Mouse (Mus musculus) intestine, embryonic 14.5 days (tissue): ENCODE results near the gene Atp1a1. TPM values are rescaled to one million over a fixed set of nuclear protein-coding genes. Genes with fewer than 3 reads are reported as not detected.
A peak's percentile ranks its signal among the peaks of the same experiment; 100 is the strongest.

Source experiments
- ATAC-seq: fragments of 200-750 bp; cut with Nextera tagmentation; replicated peaks from 2 replicates; pipeline ENCODE4 v1.8.0; 2017; ENCODE audit warnings: low read depth, moderate number of reproducible peaks, moderate TSS enrichment, moderate library complexity; ENCODE audit not compliant: low FRiP score, low TSS enrichment
- DNase-seq: peaks from one replicate; pipeline ENCODE4 v3.0.0-alpha.2; 2018; ENCODE audit warnings: low spot score
- H3K27ac ChIP-seq: fragments of 300-500 bp; sonication (generic); 2 replicates; pipeline ENCODE4 v1.5.1; 2014; ENCODE audit warnings: low read depth, mild to moderate bottlenecking, control low read depth
- H3K27me3 ChIP-seq: fragments of 300-500 bp; sonication (generic); replicated peaks from 2 replicates; pipeline ENCODE4 v1.6.1; 2014; ENCODE audit warnings: low read length, control low read depth; ENCODE audit not compliant: control insufficient read depth, insufficient read depth
- H3K36me3 ChIP-seq: fragments of 300-500 bp; sonication (generic); 2 replicates; pipeline ENCODE4 v1.6.1; 2014; ENCODE audit warnings: low read length, control low read depth; ENCODE audit not compliant: control insufficient read depth, insufficient read depth
- H3K4me1 ChIP-seq: fragments of 300-500 bp; sonication (generic); replicated peaks from 2 replicates; pipeline ENCODE4 v1.6.1; 2014; ENCODE audit warnings: low read length, control low read depth, mixed read lengths; ENCODE audit not compliant: control insufficient read depth, insufficient read depth
- H3K4me2 ChIP-seq: fragments of 300-500 bp; sonication (generic); 2 replicates; pipeline ENCODE4 v1.6.1; 2014; ENCODE audit warnings: low read length
- H3K4me3 ChIP-seq: fragments of 300-500 bp; sonication (generic); 2 replicates; pipeline ENCODE4 v1.5.1; 2014; ENCODE audit warnings: low read depth, low read length, control low read depth, mixed read lengths
- H3K9ac ChIP-seq: fragments of 300-500 bp; sonication (generic); 2 replicates; pipeline ENCODE4 v1.6.1; 2014; ENCODE audit warnings: mild to moderate bottlenecking, low read length
- H3K9me3 ChIP-seq: fragments of 300-500 bp; sonication (generic); 2 replicates; pipeline ENCODE4 v1.6.1; 2016; ENCODE audit warnings: low read length, control low read depth; ENCODE audit not compliant: control insufficient read depth
- WGBS: fragments of 180-500 bp; shearing (Covaris S2); extraction: QIAGEN DNeasy Blood & Tissue Kit; methylation state at CpG from one replicate; pipeline ENCODE4 v1.1.7; 2014; 5-methylcytosine and 5-hydroxymethylcytosine counted together
- polyA plus RNA-seq: library from polyadenylated mRNA; unstranded; fragments of >200 nt; fragmentation: Nextera tagmentation; extraction: Ambion mirVana; gene quantifications from 2 replicates; pipeline ENCODE4 v1.2.1, GENCODE M21; 2014

Atp1a1 gene
- polyA plus RNA-seq, 1 experiment from 2014 or later = 276 TPM

DNA sequence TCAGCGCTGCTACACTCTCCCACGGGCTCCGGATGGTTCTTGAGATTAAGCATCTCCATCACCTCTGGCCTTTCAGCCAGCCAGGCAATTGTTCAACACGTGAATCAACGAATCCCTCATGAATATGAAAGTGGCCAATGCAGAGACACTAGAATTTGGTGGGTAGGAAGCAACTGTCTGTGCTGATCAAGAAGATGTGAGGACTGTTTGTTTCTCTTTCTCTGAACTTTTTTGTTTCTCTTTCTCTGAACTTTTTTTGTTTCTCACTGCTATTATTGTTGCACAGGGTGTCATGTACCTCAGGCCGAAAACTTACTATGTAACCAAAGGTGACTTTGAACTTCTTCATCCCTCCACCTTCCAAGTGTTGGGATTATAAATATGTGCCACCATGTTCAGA is 62.9 kb downstream of the Atp1a1 start:
- H3K27me3 ChIP-seq = no peaks in the 10 kb centered on the region
- no peaks in the 10 kb centered on the region for H3K36me3 ChIP-seq
- H3K9ac ChIP-seq = no peak overlapping the region
- no peak overlapping the region for H3K4me3 ChIP-seq
- peaks cover 7% of the 10 kb centered on the region for H3K4me1 ChIP-seq
- DNase-seq (no peak), ATAC-seq (no peak)
- WGBS = 68% methylated on average over 6 of the region's 6 CpGs
- no peaks in the 10 kb centered on the region for H3K9me3 ChIP-seq
- H3K4me2 ChIP-seq = no peak overlapping the region
- H3K27ac ChIP-seq = no peak overlapping the region

DNA sequence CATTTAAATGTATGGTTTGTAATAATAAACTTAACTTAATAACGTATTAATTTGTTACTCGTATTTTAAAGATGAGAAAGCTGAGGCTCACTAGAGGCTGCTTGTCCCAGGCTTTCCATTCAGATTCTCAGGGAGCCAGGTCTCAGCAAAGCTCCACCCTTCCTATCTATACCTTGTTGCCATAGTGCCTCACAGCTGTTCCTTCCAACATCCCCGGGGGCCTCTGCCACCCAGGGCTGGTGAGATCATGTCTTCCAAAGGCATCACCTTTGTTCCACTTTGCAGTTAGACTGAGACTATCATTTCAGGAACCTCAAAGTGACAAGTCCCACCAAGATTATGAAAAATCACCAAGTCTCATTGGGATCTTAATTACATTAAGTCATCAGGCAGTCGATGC is 63.9 kb downstream of the Atp1a1 start:
- 74% methylated on average over 4 of the region's 4 CpGs for WGBS
- no peak for ATAC-seq
- Histone ChIP-seq H3K4me3 (no peak overlapping the region), H3K4me2 (no peak overlapping the region), H3K9me3 (no peaks in the 10 kb centered on the region), H3K4me1 (peaks cover 7% of the 10 kb centered on the region), H3K9ac (no peak overlapping the region), H3K27me3 (no peaks in the 10 kb centered on the region), H3K27ac (no peak overlapping the region), H3K36me3 (no peaks in the 10 kb centered on the region)
- no peak for DNase-seq

DNA sequence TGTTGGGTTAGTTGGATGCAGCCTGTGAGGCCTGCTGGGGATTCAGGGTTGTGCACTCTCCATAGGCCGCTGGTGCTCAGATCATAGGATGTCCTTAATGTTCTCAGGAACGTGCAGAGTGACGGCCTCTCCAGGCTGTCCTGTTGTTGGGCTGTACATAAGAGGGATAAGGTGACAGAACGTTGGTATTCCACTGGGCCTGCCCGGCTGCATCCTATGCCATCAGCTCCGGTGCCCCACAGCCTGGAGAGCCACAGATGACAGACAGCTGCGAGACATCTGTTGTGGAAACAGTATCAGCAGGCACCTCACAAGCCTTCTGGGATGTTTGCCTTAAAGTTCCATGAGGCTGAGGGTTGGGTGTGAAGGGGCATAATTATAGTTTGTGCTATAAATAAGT is 68.2 kb downstream of the Atp1a1 start:
- Histone ChIP-seq H3K27me3 (no peaks in the 10 kb centered on the region), H3K9ac (no peak overlapping the region), H3K27ac (no peak overlapping the region), H3K4me2 (no peak overlapping the region), H3K9me3 (no peaks in the 10 kb centered on the region), H3K4me3 (no peak overlapping the region), H3K4me1 (0 out of 2 replicates have a peak, but pooled peaks cover 4% of the 10 kb centered on the region), H3K36me3 (no peaks in the 10 kb centered on the region)
- WGBS = 86% methylated on average over 7 of the region's 7 CpGs
- no peak for DNase-seq
- ATAC-seq = no peak

DNA sequence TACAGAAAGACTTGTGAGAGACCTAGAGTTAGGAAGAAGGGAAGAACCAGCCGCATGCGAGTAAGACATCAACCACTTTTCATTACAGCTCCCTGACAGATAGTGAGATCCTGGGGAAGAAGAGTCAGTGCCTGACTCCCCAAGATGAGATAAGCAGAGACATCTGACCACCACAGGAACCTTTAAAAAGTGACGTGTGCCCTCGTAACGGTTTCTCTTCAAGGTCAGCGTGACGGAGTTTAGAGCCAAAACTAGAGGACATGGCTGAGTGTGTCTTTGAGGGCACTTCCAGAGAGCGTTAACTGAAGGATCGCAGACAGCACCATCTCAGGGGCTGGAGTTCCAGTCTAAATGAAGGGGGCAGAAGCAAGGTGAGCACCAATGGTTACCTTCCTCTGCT is 70.2 kb downstream of the Atp1a1 start:
- Histone ChIP-seq H3K36me3 (no peaks in the 10 kb centered on the region), H3K4me3 (no peak overlapping the region), H3K27me3 (no peaks in the 10 kb centered on the region), H3K4me1 (0 out of 2 replicates have a peak, but pooled peaks cover 9% of the 10 kb centered on the region), H3K9ac (no peak overlapping the region), H3K4me2 (no peak overlapping the region), H3K27ac (no peak overlapping the region), H3K9me3 (no peaks in the 10 kb centered on the region)
- ATAC-seq = no peak
- no peak for DNase-seq
- WGBS = 85% methylated on average over 9 of the region's 9 CpGs

DNA sequence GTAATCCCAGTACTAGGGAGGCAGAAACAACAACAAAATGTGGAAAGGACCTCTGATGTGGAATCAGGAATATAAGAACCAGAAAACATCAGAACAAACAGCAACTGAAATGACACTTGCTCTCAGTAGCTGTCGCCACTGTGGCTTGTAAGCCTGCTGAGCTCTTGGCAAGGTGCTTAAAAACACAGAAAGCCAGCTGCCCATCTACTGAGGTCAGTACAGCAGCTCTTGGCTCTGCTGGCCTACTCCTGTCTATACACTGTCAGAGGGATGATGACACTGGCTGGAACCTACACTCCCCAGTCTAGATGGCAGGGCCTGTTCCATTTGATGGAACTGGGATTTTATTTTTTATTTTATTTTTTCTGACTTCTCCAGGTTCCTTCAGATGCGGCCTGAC is 71.1 kb downstream of the Atp1a1 start:
- WGBS = 90% methylated on average over 2 of the region's 2 CpGs
- DNase-seq (no peak), ATAC-seq (no peak)
- Histone ChIP-seq H3K36me3 (no peaks in the 10 kb centered on the region), H3K4me3 (no peak overlapping the region), H3K4me2 (no peak overlapping the region), H3K27ac (no peak overlapping the region), H3K9ac (no peak overlapping the region), H3K9me3 (no peaks in the 10 kb centered on the region), H3K27me3 (no peaks in the 10 kb centered on the region), H3K4me1 (peaks cover 14% of the 10 kb centered on the region)

DNA sequence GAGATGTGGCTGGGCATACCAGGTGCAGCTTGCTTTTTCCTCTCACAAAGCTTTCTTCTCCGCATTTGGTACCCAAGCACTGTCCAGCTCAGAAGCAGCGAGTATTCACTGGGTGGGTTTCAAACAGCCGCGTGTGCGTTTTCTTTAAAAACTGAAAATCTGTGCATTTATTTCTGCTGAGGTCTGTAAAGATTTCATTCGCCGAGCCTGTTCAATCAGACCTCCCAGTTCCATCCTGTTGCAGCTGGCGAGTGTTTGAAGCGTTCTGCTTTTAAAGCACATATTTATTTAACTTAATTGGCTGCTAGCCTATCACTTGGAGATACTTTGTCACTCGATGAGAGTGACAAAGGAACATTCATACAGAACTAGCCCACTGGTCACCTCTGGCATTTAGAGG is 73.6 kb downstream of the Atp1a1 start:
- Histone ChIP-seq H3K27me3 (no peaks in the 10 kb centered on the region), H3K9ac (no peak overlapping the region), H3K9me3 (no peaks in the 10 kb centered on the region), H3K4me3 (no peak overlapping the region), H3K4me2 (no peak overlapping the region), H3K36me3 (no peaks in the 10 kb centered on the region), H3K4me1 (peaks cover 20% of the 10 kb centered on the region), H3K27ac (no peak overlapping the region)
- ATAC-seq (no peak), DNase-seq (no peak)
- 49% methylated on average over 10 of the region's 10 CpGs for WGBS

DNA sequence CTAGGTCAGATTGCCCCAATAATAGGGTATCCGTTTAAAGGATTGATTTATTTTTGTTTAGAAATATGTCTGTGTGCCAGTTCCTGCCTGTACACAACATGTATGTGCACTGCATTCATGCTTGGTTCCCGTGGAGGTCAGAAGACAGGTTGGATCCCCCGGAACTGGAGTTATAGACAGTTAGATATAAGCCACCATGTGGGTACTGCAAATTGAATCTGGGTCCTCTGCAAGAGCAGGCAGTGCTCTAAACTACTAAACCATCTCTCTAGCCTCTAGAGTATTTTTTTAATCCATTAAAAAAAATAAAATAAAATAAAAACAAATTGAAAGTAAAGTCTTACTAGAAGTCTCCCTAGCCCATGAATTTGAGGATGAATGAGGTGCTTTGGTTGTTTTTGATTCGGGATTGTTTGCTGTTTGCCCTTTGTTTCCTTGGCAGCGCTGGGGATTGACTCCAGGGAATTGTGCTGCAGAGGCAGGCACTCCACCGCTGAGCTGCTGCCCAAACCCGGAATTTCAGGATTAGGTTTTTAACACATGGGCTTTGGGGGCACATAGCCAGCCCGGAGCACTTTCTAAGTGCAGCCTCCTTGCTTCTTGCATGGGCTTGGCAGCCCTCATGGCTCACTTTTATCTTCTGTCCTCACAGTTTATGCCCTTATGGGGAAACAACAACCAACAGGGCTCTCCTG is 75.4 kb downstream of the Atp1a1 start:
- 32% methylated on average over 8 of the region's 8 CpGs for WGBS
- Histone ChIP-seq H3K4me1 (peaks cover 20% of the 10 kb centered on the region), H3K27ac (no peak overlapping the region), H3K4me3 (no peak overlapping the region), H3K4me2 (no peak overlapping the region), H3K9me3 (no peaks in the 10 kb centered on the region), H3K27me3 (no peaks in the 10 kb centered on the region), H3K36me3 (no peaks in the 10 kb centered on the region), H3K9ac (no peak overlapping the region)
- ATAC-seq (no peak), DNase-seq (no peak)

DNA sequence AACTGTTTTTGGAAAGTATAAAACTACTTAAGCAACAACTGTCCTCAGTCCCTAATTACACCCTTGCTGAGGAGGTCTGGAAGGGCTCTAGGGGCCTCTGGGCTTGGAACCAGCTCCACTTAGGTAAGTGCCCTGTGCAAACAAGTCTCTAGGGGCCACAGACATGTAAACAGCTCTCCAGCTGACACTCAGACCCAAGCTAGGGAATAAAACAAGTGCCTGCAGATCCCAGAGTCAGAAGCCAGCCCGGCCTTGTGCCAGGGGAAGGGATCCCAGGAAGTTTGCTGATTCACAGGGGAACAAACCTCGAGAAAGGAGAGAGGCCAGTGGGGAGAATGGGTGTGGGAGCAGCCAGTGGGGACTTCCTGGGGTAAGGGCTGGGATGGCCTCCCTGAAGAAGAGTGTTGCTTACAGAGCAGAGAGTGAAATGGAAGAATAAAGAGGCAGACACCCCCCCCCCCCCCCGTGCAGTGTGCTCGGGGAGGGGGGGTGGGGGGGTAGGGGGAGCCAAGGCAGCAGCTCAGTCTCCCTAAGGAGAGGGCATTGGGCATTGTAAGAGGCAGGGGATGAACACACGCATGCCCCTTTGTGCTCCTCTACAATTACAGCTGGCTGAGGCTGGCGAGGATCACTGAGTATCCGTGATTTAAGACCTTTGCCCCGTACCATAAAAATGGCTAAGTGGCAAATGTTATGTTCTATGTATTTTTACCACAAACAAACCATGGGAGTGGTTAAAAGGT is 76.2 kb downstream of the Atp1a1 start:
- no peaks in the 10 kb centered on the region for H3K27me3 ChIP-seq
- peak overlapping the region; percentile 1; the same call in 1 of the 2 replicates for H3K27ac ChIP-seq
- WGBS = 32% methylated on average over 6 of the region's 8 CpGs
- H3K4me2 ChIP-seq = no peak overlapping the region
- H3K4me1 ChIP-seq = peaks cover 20% of the 10 kb centered on the region
- H3K9ac ChIP-seq = no peak overlapping the region
- H3K4me3 ChIP-seq = no peak overlapping the region
- no peaks in the 10 kb centered on the region for H3K36me3 ChIP-seq
- ATAC-seq (no peak), DNase-seq (no peak)
- no peaks in the 10 kb centered on the region for H3K9me3 ChIP-seq

DNA sequence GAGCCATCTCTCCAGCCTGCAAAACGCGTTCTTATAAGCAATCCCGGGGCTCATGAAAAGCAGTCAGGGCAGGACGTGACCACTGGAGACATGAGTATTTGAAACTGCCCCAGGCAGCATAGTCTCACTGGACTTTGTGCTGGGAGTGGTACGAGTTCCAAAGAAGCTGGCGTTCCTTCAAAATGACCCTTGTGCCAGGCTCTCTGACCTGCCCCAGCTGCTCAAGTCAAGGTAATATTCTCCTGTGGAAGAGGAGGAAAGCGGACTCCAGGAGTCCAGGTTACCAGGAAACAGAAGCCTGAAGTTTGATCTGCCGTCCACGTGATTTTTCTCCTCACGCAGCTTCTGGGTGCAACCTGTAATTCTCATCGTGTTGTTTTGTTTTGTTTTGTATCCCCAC is 77.9 kb downstream of the Atp1a1 start:
- 66% methylated on average over 11 of the region's 11 CpGs for WGBS
- no peak for DNase-seq
- Histone ChIP-seq H3K9ac (no peak overlapping the region), H3K4me3 (no peak overlapping the region), H3K4me2 (no peak overlapping the region), H3K9me3 (no peaks in the 10 kb centered on the region), H3K36me3 (no peaks in the 10 kb centered on the region), H3K27ac (no peak overlapping the region), H3K4me1 (peaks cover 20% of the 10 kb centered on the region), H3K27me3 (no peaks in the 10 kb centered on the region)
- ATAC-seq = peak; percentile 54
